Mouse (Mus musculus): ENCODE data around the gene Cmya5. TPM values are rescaled to one million over a fixed set of nuclear protein-coding genes. Genes with fewer than 3 reads are reported as not detected.

Gene Cmya5
- polyA plus RNA-seq, 1 experiment from 2014 or later = 5.0 TPM

GRCm38 (mm10) chr13:93068353-93068752, 76.2 kb downstream of the Cmya5 start:
- Histone ChIP-seq H3K4me2 (no peak overlapping the region), H3K4me3 (ENCODE audit: low read depth, low read length) (no peak overlapping the region), H3K9ac (ENCODE audit: low read depth, low read length) (no peak overlapping the region), H3K27me3 (ENCODE audit: control insufficient read depth, insufficient read depth, low read length) (no peaks in the 10 kb centered on the region), H3K27ac (ENCODE audit: low read depth, low read length) (no peak overlapping the region), H3K9me3 (replicated peaks; ENCODE audit: control insufficient read depth, low read length) (no peaks in the 10 kb centered on the region), H3K4me1 (ENCODE audit: control insufficient read depth, insufficient read depth, low read length) (no peaks in the 10 kb centered on the region; the same call in 1 of the 2 replicates), H3K36me3 (ENCODE audit: control insufficient read depth, insufficient read depth, low read length) (no peaks in the 10 kb centered on the region)
- ATAC-seq (replicated peaks; ENCODE audit: insufficient number of reproducible peaks, low FRiP score, low TSS enrichment) = no peak
- WGBS (ENCODE audit: insufficient replicate concordance) = 81% methylated on average over 6 of the region's 6 CpGs

GRCm38 (mm10) chr13:93062860-93063636, 81.5 kb downstream of the Cmya5 start:
- no peaks in the 10 kb centered on the region for H3K27me3 ChIP-seq (ENCODE audit: control insufficient read depth, insufficient read depth, low read length)
- WGBS (ENCODE audit: insufficient replicate concordance) = 77% methylated on average over 13 of the region's 13 CpGs
- H3K4me1 ChIP-seq (ENCODE audit: control insufficient read depth, insufficient read depth, low read length) = no peaks in the 10 kb centered on the region; the same call in 1 of the 2 replicates
- ATAC-seq (replicated peaks; ENCODE audit: insufficient number of reproducible peaks, low FRiP score, low TSS enrichment) = no peak
- no peak overlapping the region for H3K27ac ChIP-seq (ENCODE audit: low read depth, low read length)
- no peak overlapping the region for H3K9ac ChIP-seq (ENCODE audit: low read depth, low read length)
- no peaks in the 10 kb centered on the region for H3K36me3 ChIP-seq (ENCODE audit: control insufficient read depth, insufficient read depth, low read length)
- no peak overlapping the region for H3K4me3 ChIP-seq (ENCODE audit: low read depth, low read length)
- H3K9me3 ChIP-seq (replicated peaks; ENCODE audit: control insufficient read depth, low read length) = no peaks in the 10 kb centered on the region
- H3K4me2 ChIP-seq = no peak overlapping the region

DNA sequence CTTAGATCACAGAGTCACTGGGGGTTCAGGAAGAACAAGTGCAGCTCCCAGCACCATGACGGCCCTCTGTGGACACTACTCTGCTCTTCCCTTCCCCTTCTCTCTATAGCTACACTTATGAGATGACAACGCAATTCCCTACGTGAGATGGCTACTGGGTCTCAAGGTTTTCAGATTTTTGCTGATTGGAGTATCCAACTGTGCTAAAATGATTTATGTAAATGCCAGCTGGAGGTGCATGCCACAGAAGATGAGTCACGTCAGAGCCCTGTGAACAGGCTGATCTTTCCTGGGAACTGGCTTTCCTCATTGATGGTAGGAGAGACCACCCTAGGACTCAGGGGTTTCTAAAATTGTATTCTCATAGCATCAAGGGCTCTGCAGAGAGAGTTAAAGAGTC, 83.2 kb downstream of the Cmya5 start:
- no peak overlapping the region for H3K4me3 ChIP-seq (ENCODE audit: low read depth, low read length)
- peaks cover 4% of the 10 kb centered on the region; the same call in 1 of the 2 replicates for H3K4me1 ChIP-seq (ENCODE audit: control insufficient read depth, insufficient read depth, low read length)
- no peak for ATAC-seq (replicated peaks; ENCODE audit: insufficient number of reproducible peaks, low FRiP score, low TSS enrichment)
- no peaks in the 10 kb centered on the region for H3K36me3 ChIP-seq (ENCODE audit: control insufficient read depth, insufficient read depth, low read length)
- no peaks in the 10 kb centered on the region for H3K9me3 ChIP-seq (replicated peaks; ENCODE audit: control insufficient read depth, low read length)
- H3K9ac ChIP-seq (ENCODE audit: low read depth, low read length) = no peak overlapping the region
- 79% methylated on average over 4 of the region's 4 CpGs for WGBS (ENCODE audit: insufficient replicate concordance)
- H3K27ac ChIP-seq (ENCODE audit: low read depth, low read length) = no peak overlapping the region
- H3K27me3 ChIP-seq (ENCODE audit: control insufficient read depth, insufficient read depth, low read length) = no peaks in the 10 kb centered on the region
- no peak overlapping the region for H3K4me2 ChIP-seq

DNA sequence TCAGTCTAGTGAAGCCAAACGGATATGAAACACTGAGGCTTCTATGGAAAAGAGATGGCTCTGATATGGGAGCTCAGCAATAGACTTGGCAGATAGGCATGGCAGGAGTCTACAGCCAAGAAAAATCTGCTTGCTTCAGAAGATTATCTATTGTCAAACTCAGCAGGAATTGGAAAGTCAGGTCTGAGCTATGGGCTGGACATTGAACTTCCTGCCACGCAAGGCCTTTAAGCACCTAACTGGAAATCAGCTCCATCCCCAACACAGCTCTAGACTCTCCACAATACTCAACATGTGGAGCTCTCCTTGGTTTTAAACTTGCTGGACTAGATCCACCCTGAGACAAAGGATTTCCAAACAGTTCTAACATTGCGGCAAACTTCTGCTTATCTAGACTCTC, 84.1 kb downstream of the Cmya5 start:
- H3K9ac ChIP-seq (ENCODE audit: low read depth, low read length) = no peak overlapping the region
- H3K4me3 ChIP-seq (ENCODE audit: low read depth, low read length) = no peak overlapping the region
- H3K4me2 ChIP-seq = no peak overlapping the region
- H3K27me3 ChIP-seq (ENCODE audit: control insufficient read depth, insufficient read depth, low read length) = no peaks in the 10 kb centered on the region
- H3K27ac ChIP-seq (ENCODE audit: low read depth, low read length) = no peak overlapping the region
- H3K9me3 ChIP-seq (replicated peaks; ENCODE audit: control insufficient read depth, low read length) = no peaks in the 10 kb centered on the region
- 77% methylated on average over 3 of the region's 3 CpGs for WGBS (ENCODE audit: insufficient replicate concordance)
- no peaks in the 10 kb centered on the region for H3K36me3 ChIP-seq (ENCODE audit: control insufficient read depth, insufficient read depth, low read length)
- ATAC-seq (replicated peaks; ENCODE audit: insufficient number of reproducible peaks, low FRiP score, low TSS enrichment) = no peak
- H3K4me1 ChIP-seq (ENCODE audit: control insufficient read depth, insufficient read depth, low read length) = peaks cover 4% of the 10 kb centered on the region; the same call in 1 of the 2 replicates

DNA sequence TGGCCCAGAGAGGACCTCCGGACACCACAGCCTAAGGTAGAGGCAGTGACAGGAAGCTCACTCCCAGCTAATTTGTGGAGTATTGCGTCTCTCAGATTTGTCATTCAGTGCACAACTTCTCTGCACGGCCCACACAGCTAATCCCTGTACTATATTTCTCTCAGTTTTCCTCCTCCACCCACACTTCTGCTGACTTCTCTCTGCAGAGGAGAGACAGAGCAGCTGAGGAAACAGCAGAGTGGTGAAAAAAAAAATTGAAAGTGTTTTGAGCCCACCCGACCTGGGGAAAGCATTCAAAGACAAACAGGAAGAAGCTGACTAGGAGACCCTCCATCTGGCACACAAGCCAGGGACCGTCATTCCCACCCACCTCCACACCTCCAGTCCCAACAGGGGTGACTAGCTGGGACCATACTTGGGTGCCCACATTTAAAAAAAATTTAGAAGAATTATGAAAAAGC, 85.9 kb downstream of the Cmya5 start:
- ATAC-seq (replicated peaks; ENCODE audit: insufficient number of reproducible peaks, low FRiP score, low TSS enrichment) = no peak
- Histone ChIP-seq H3K4me2 (no peak overlapping the region), H3K27ac (ENCODE audit: low read depth, low read length) (no peak overlapping the region), H3K4me1 (ENCODE audit: control insufficient read depth, insufficient read depth, low read length) (peaks cover 4% of the 10 kb centered on the region; the same call in 1 of the 2 replicates), H3K27me3 (ENCODE audit: control insufficient read depth, insufficient read depth, low read length) (no peaks in the 10 kb centered on the region), H3K4me3 (ENCODE audit: low read depth, low read length) (no peak overlapping the region), H3K9ac (ENCODE audit: low read depth, low read length) (no peak overlapping the region), H3K36me3 (ENCODE audit: control insufficient read depth, insufficient read depth, low read length) (no peaks in the 10 kb centered on the region), H3K9me3 (replicated peaks; ENCODE audit: control insufficient read depth, low read length) (no peaks in the 10 kb centered on the region)
- WGBS (ENCODE audit: insufficient replicate concordance) = 66% methylated on average over 5 of the region's 5 CpGs

DNA sequence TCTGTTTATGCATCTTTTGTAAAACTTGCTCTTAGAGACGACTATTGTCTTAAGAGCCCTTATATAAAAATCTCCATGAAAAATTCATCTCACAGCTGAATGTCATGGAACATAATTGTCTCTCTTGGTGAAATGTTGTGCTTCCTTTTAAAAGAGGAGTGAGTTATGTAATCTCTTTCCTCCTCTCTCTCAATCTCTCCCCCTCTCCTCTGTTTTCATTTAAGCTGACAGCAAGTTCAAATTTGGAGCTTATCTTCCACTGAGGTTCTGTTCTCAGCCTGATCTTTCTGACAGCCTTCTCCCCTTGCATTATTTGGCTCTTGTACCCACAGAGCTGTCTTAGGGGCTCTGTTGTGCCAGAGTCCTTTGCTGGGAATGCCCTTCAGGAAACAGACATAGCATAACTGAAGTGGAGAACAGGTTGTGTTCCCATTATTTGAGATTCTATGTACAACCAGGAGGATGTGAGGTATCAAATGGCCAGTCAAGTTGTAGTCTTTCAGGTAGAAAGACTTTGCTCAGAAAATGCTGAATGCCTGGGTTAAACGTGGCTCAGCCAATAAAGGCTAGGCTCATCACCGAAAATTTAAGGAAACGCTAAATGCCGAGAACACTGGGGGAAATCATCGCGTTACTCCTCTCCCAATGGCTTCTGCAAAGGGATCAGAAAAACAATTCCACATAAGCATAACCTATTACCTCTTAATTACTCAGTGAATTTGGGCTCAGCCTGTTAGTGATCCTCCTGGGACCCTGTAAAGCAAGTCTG, 86.8 kb downstream of the Cmya5 start:
- no peak for ATAC-seq (replicated peaks; ENCODE audit: insufficient number of reproducible peaks, low FRiP score, low TSS enrichment)
- Histone ChIP-seq H3K27me3 (ENCODE audit: control insufficient read depth, insufficient read depth, low read length) (no peaks in the 10 kb centered on the region), H3K4me1 (ENCODE audit: control insufficient read depth, insufficient read depth, low read length) (0 out of 2 replicates have a peak, but pooled peaks cover 4% of the 10 kb centered on the region), H3K27ac (ENCODE audit: low read depth, low read length) (no peak overlapping the region), H3K9ac (ENCODE audit: low read depth, low read length) (no peak overlapping the region), H3K4me3 (ENCODE audit: low read depth, low read length) (no peak overlapping the region), H3K4me2 (no peak overlapping the region), H3K36me3 (ENCODE audit: control insufficient read depth, insufficient read depth, low read length) (no peaks in the 10 kb centered on the region), H3K9me3 (replicated peaks; ENCODE audit: control insufficient read depth, low read length) (no peaks in the 10 kb centered on the region)
- 83% methylated on average over 7 of the region's 7 CpGs for WGBS (ENCODE audit: insufficient replicate concordance)

- no peak overlapping the region for H3K4me3 ChIP-seq (ENCODE audit: low read depth, low read length)
- H3K4me1 ChIP-seq (ENCODE audit: control insufficient read depth, insufficient read depth, low read length) = peaks cover 6% of the 10 kb centered on the region; the same call in 1 of the 2 replicates
- no peak; the same call in 1 of the 2 replicates for ATAC-seq (replicated peaks; ENCODE audit: insufficient number of reproducible peaks, low FRiP score, low TSS enrichment)
- H3K4me2 ChIP-seq = no peak overlapping the region
- H3K27ac ChIP-seq (ENCODE audit: low read depth, low read length) = no peak overlapping the region
- 64% methylated on average over 1 of the region's 1 CpGs for WGBS (ENCODE audit: insufficient replicate concordance)
- no peak overlapping the region for H3K9ac ChIP-seq (ENCODE audit: low read depth, low read length)
- H3K9me3 ChIP-seq (replicated peaks; ENCODE audit: control insufficient read depth, low read length) = no peaks in the 10 kb centered on the region
- H3K36me3 ChIP-seq (ENCODE audit: control insufficient read depth, insufficient read depth, low read length) = no peaks in the 10 kb centered on the region
- no peaks in the 10 kb centered on the region for H3K27me3 ChIP-seq (ENCODE audit: control insufficient read depth, insufficient read depth, low read length)
Measured at GRCm38 (mm10) chr13:93056091-93056490, 88.4 kb downstream of the Cmya5 start.

- Histone ChIP-seq H3K27me3 (ENCODE audit: control insufficient read depth, insufficient read depth, low read length) (no peaks in the 10 kb centered on the region), H3K9ac (ENCODE audit: low read depth, low read length) (no peak overlapping the region), H3K4me2 (no peak overlapping the region), H3K4me1 (ENCODE audit: control insufficient read depth, insufficient read depth, low read length) (peaks cover 2% of the 10 kb centered on the region; the same call in 1 of the 2 replicates), H3K36me3 (ENCODE audit: control insufficient read depth, insufficient read depth, low read length) (no peaks in the 10 kb centered on the region), H3K4me3 (ENCODE audit: low read depth, low read length) (no peak overlapping the region), H3K9me3 (replicated peaks; ENCODE audit: control insufficient read depth, low read length) (no peaks in the 10 kb centered on the region), H3K27ac (ENCODE audit: low read depth, low read length) (no peak overlapping the region)
- WGBS (ENCODE audit: insufficient replicate concordance) = 39% methylated on average over 5 of the region's 5 CpGs
- no peak for ATAC-seq (replicated peaks; ENCODE audit: insufficient number of reproducible peaks, low FRiP score, low TSS enrichment)
Measured at GRCm38 (mm10) chr13:93051483-93051882, 93.0 kb downstream of the Cmya5 start.
